Mouse (Mus musculus) yolk sac, embryonic 10.5 days (tissue): Measurements from ENCODE around the gene Stil.

ENCODE experiments used
- DNase-seq: peaks from one replicate; pipeline ENCODE4 v3.0.0-alpha.2; 2017; ENCODE audit warnings: low spot score

Gene Stil

DNA sequence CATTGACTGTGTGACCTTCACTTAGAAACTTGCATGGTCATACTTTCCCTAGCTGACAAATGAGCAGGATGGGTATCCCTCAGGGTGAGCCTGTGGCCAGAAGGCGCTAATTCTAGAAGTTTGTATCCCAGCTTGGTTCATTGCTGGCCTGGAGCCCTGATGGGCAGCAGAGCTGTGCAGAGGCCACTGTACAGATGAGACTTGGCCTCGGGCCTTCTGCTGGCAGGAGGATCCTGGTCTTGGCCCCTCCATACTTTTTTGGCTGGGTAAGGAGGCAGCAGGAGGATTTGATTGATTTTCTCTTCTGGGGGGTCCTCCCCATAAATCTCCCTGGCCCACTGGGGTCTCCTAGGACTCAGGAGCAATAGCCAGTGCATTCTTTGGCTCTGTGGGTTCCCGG is 83.1 kb downstream of the Stil start:
- DNase-seq = no peak

DNA sequence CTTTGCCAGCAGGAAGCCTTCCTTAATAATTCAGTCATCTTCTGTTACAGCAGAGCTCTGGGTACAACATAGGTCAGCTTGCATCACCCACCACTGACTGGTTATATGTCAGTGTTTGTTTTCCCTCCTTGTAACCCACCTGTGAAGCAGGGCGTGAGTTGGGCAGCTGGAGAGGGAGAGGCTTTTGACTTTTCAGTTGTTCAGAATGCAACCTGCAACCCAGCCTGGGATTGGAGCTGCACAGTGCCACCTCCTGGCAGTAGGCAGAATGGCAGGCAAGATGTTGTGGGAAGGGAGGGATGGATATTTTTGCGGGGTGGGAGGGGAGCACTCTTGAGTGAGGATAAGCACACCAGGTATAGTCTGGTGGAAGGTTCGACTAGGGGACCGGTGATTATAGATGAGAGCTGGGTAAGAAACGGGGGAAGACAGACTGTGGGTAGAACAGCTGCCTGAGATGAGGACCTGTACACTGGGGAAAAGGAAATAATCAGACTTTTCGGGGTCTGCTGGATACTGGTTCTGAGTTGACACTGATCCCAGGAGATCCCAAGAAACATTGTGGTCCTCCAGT is 85.7 kb downstream of the Stil start:
- peak; percentile 63 for DNase-seq

DNA sequence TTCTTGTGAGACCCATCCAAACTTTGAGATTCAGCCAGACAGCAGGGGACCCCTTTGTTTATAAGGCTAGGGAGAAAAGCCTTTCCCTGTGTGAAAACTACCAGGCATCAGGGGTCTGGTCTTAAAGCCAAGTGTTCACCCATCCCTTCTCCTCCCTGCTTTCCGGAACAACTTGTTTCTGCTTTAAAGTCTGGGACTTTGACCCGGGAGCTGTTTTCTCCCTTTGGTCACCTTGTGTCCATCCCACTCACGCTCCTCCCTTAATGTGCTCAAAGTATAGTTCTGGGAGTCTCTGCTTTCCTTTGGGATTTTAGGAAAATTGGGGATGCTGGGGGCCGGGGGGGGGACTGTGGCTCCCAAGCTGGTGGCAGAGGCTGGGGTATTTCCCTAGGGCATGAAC is 86.3 kb downstream of the Stil start:
- DNase-seq = peak; percentile 44

DNA sequence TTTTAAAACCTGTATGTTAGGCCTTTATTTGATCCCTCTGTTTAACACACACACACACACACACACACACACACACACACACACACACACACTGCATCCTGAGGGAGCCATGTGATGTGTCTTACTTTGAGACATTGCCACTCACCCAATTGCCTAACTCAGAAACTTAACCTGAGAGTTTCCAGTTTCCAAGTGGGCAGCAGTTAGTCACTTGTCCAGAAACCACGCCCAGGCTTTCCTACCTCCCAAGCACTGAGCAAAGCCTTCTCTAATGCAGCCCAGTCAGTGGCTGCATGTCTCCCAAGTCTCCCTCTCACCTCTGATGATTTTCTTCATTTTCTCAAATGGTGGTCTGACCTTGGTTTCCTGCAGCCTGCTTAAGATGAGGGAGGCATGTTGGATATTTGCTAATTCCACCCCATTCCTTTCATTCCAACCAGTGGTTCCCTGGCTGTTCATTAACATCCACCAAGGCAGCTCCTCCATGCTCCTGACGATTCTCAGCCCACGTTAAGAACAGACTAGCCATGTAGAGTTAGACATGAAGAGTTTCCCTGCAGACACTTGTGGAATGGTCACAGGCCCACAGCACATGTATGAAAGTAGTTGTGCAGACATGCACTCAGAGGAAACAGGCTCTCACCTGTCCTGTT is 86.9 kb downstream of the Stil start:
- peak; percentile 72 for DNase-seq

DNA sequence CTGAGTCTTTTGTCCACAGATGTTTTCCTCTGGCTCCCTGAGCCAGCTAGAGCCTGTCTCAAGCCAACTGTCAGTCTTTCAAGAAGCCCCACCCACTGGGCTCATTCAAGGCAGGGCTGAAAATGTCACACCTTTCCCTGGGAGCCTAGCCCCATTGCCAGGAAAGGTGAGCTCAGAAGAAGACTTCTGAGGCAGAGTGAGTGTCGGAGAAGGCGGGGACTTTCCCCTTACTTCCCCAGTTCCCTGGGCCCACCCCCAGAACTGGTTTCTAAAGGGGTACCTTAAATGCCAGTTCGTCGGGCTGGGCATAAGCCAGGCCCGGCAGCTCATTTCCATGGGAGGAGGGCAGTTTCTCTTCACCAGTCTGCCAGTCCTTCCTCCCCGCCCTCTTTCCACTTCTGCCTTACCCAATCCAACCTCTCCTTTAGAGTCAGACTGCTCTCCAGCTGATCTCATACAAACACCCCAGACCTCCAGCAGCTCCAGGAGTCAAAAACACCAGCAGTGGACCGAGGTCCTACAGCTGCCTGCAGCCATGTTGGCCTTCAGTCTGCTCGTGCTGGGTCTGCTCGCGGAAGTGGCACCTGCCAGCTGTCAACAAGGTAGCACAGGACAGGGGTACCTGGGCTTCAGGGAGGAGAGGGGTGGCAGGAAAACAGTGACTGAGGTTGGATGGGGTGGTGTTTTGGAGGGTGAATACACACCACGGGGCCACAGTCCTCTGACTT is 88.8 kb downstream of the Stil start, which contains the start of gene Pdzk1ip1:
Gene Pdzk1ip1, plus strand, starts transcription at position 98 of the 728 bp plus-strand sequence.
- peak; percentile 34 for DNase-seq

DNA sequence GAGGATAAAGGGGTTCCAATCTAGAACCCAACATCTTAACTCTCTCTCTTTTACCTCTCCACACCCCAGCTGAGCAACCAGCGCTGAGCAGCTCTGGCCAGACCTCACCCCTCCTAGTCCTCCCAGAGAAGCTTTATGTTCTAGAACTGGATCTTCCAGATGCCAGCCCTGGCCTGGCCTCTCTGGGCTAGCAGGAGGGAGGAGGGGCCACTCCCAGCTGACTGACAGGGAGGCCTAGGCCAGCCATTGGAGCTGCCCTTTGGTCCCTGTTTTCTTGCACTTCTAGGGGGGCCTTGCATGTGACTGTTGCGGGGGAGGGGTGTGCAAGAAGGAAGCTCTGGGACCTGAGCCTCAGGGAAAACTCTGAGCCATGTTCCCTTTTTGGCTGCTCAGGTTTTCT is 90.6 kb downstream of the Stil start:
- DNase-seq = peak; percentile 48

DNA sequence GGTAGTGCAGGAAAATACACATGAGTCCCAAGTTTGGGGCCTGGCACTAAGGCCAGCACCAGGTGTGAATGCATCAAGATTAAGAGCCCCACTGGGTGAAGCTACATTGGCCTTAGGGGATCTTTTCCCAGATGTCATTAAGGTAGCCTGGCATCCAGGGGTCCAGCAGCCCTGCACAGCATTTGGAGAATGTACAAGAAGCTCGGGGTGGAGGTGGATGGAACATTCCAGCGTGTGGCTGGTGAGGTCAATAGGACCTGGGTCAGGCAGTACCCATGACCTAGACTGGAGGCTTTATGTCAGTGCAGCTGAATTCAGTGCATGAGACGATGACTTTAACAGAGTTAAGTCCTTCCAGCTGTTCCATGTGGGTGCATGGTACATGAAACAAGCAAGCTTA is 91.8 kb downstream of the Stil start:
- DNase-seq = no peak
